Mouse (Mus musculus) retina, adult 2 months (tissue): ENCODE measurements around the gene Mrps5.

ENCODE experiments used
- DNase-seq: peaks from one replicate; pipeline ENCODE4 v3.0.0-alpha.2; 2012; ENCODE audit warnings: low read depth, low spot score

Mrps5 gene

DNA sequence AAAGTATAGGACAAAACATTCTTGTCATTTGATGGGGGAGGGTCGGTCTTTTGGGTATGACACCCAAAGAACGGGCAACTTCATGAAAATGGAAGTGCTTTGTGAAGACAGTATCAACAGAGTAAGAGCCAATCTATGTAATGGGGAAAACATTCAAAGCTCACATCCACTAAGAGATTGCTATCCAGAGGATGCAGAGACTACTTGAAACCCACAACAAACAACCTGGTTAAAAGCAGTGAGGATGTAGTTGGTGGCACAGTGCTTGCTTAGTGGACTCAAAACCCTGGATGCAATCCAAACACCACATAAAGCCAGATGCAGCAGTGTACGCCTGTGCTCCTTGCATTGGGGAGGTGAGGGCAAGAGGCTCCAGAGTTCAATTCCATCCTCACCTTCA is 32.3 kb downstream of the Mrps5 start:
- DNase-seq = no peak

DNA sequence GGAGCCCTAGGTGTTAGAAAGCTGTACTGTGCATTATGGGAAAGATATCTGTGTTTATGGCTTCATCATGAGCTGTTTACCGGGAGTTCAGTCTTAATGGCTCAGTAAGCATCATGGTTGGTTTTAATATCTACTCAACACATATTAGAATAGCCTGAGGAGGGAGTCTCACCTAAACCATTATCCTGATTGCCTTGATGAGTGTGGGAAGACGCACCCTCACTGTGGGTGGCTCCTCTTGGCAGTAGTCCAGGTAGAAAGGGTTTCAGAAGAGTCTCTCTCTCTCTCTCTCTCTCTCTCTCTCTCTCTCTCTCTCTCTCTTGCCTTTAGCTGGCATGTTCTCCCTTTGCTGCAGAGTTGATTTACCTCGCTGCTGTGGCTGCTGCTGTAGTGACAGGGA is 35.0 kb downstream of the Mrps5 start:
- DNase-seq = no peak

DNA sequence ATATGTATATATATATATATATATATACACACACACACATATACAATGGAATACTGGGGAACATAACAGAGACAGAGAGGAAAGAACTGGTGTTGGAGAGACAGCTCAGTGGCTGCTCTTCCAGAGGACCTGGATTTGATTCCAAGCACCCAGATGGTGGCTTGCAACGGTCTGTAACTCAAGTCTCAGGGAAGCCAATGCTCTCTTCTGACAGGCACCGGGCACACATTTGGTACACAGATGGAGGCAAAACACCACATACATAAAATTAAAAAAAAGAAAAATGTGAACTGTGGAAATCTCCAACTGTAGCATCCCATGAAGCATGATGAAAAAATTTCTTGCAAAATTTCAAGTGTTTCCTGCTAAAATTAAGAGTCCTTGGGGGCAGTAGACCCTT is 37.8 kb downstream of the Mrps5 start:
- DNase-seq = no peak

DNA sequence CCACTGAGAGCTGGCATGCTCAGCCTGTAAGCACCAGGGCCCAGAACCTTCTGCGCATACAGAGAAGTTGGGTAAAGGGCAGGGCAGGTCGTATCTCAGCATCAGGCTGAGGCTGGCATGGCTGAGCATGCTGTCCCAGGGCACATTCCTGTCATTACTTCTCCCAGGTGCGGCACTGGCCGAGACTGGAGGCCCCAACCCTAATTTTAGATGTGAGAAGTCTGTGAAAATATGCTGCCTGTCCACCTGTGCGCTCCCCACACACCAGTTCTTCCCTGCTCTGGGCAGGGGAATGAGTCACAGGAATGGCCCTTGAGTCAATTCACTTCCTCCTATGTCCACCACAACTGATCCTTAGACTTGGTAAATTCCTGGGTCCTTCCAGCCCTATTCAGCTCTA is 38.6 kb downstream of the Mrps5 start:
- no peak for DNase-seq

DNA sequence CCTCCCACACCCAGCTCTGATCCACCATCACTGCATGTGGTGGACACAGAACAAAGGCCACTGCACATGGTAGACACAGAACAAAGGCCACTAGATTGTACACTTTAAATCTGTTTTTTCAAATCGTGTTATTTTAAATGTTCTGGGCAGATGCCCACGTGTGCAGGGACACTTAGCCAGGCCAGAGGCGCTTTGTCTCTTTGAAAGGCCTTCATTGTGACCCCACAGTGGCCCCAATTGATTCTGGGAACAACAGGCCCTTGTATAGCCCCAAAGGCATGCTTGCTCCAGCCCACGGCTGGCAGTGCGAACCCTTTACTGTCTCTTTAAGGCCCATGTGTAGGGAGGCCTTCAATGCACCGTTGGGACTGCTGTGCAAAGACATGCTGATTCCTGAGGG is 40.3 kb downstream of the Mrps5 start:
- DNase-seq = no peak

DNA sequence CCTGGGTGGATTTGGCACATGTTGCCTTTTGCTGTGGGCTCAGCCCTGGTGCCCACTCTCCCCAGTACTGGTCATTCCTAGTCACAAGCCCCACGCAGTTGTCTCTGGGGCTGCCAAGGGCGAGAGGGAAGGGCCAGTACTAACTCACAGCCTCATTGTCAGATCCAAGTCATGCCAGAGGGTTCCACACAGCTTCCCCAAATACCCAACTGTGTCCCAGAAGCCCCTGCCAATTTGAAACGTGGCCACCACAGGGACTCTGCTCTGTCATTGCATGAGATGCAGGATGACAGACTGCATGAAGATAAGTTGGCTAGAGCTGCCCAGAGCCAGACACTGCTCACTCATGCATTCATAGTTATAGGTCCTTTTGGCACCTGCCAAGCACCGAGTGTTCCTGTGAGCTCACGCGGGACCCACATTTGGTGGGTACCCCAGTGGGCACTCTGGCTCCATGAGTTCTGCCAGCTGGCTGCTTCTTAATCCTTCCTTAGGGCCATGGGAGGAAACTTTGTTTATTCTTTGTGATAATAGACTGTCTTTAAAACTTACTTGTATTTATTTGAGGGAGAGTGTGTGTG is 41.1 kb downstream of the Mrps5 start:
- DNase-seq = no peak

DNA sequence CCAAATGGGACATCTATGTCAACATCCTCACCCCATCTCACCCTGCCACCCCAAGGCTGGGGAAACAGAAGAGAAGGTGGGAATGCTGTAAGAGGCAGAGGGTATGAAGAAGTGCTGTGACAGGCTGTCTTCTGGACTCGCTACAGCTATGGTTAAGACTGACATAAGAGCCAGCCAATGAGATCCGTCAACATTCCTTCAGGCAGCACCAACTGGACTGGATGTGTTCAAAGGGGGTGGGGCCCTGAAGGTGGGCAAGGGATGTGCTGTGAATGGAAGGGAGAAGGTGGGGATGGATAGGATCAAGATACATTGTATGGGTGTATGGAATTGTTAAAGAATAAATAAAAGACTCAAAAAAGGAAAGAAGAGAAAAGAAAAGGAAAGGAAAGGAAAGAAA is 45.6 kb downstream of the Mrps5 start:
- no peak for DNase-seq

DNA sequence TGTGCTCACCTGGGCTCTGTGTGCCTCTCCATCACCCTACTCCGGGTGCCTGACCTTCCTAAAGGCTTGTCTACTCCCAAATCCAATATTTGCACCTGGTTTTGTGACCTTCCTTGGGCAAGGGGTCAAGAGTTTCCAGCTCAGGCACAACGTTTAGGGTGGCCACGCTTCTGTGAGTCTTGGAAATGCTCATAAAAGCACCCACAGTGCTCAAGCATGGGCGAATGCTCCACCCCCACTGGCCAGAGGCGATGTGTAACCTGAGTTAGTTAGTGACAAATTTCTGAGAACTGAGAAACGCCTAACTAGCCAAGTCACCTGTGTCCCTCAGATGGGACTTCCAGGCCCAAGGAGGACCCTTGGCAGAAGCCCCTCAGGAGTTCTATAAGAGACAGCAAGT is 48.6 kb downstream of the Mrps5 start:
- no peak for DNase-seq

DNA sequence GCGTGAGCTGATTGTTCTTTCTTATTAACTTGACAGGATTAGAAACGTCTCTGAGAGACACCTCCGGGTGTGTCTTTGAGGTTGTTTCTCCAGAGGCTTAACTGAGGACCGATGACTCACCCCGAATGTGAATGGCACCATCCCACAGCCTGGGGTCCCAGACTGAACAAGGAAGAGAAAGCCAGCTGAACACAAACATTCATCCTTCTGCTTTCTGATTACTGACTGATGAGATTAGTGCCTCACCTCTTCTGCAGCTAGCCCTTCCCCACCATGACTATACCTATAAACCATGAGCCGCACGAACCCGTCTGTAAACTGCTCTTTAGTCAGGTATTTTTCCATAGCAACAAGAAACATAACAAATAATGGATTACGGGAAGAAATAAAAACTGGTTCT is 52.0 kb downstream of the Mrps5 start:
- no peak for DNase-seq

DNA sequence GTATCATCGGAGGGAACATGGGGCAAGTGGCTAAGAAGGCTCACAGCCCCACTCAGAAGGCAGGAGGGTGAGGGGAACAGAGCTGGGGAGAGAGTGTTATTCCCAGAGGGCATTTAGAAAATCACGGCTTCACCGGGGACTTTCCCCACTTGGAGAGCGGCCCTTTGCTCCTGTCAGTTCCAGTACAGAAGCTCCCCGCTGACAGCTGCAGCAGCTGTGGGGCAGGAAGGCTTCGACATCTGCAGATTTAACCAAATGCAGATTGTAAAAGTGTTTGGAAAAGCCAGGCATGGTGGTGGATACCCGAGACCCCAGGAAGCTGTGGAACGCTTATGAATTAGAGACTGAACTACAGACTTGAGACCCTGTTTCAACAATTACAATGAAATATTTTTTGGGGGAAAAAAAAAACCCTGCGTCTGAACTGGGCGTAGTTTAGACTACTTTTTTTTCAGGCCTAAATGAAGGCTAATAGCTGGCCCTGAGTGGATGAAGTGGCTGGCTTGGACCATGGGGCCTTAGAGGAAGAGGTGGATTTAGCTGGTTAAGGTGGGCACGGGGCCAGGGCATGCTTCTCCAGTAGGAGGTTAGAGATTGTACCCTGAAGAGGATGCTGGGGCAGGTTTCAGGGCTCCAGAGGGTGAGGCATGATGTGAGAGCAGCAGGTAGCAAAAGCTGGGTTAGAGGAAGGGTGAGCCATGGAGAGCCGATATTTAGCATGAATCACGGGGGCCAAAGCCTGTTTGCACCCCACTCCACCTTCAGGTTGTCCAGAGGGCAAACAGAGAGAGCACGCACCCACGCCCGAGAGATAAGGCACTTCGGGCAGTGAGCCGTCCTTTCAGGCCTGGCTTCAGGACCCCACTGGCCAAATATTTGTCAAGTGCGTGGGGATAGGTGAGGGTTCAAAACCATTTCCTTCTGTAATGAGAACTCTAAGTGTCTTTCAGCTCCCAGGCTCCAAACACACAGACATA is 57.0 kb downstream of the Mrps5 start:
- DNase-seq = no peak

DNA sequence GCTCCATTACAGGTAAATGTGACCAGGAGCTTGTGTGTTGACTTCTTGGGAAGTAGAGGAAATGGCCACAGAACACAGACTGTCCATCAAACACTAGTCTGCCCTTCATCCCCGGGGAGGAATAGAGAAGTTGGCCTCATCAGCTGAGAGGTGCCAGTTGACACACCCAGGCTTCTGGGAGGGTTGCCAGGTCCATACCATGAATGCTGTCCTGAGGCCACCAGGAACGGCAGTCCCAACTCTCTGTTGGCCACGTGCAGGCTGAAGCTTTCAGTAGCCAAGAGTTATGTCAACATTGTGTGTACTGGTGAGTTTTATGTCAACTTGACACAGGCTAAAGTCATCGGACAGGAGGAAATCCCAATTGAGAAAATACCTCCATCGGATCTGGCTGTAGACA is 59.9 kb downstream of the Mrps5 start:
- no peak for DNase-seq

DNA sequence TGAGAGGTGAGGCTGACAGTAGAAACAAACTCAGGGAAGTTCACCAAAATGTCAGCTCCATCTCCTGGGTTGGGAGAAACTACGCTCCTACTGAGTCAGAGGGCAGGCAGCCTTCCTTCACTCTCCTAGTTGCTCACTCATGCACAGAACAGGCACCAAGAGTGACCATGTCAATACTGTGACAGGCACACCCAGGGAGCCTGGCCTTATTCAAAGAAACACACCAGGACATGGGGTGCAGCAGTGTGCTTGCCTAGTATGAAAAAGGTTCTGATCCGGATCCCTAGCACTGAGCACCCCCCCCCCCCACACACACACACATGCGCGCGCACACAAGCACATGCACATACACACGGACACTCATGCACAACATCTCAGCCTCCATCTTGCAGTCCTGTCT is 61.1 kb downstream of the Mrps5 start:
- no peak for DNase-seq

DNA sequence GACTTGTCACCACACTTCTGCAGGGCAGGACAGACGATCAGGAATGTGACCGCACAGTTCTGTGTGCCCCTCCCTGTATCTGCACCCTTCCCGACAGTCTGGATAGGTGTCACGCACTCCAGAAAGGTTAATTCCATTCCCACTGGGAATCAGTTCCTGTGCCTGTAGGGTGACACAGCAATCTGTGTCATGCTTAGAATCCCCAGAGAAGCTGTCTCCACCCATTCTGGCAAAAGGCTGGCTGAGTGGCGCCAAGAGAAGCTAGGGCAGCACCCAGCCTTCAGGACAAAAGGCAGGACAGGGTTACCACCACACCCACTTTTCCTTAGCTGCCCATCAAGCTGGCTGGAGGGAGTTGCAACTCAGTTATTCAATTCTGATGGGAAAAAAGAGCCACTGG is 62.9 kb downstream of the Mrps5 start:
- no peak for DNase-seq

DNA sequence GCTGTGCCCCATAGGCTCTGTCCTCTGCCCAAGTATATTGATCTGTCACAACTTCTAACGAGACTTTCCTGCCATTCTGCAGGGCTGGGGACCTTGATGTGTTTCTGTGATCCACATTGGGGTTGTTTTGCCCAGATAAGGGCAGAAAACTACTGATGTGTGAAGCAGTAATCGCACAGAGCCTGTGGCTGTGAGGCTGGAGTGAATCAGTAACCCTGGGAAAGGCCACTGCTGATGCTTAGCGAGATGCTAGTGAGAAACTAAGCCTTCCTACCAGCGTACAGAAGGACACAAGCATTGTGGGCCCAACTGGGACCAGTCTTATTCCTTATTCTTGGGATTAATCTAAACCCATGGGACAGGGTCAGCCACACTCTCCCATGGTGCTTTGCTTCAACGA is 64.6 kb downstream of the Mrps5 start:
- no peak for DNase-seq

DNA sequence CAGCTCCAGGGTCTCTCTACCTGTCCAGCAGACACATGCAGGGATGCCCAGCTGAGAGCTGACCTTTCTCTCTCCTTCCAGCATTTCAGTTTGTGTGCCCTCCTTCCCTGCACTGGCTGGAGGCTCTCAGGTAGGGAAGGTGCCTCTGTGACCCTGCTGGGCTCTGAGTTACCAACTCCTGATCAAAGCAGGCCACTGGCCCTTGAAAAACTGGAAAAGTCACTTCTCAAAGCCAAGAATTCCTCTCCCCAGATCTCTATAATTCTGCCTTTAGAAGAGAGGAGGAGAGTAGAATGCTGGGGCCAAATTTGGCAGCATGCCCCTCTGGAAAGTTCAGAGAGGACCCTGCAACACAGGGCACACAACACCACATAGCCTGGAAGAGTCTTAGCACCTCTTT is 65.3 kb downstream of the Mrps5 start:
- DNase-seq = no peak

DNA sequence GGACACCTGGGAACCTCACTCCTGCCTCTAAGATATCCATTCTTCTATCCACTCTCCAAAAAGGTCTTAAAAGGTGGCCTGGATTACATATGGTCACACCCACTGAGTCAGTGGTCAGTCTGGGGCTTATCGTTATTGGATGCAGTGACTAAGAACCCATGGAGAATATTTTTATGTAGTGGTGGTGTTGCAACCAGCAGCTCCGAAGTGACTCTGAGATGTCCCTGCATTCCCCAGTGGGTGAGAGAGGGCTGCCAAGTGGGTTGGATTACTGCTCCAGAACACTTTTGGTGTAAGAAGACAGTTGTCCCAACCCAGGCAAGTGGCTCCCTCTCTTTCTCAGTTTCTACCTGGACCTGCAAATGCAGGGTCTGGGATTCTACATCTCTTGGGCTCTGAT is 65.8 kb downstream of the Mrps5 start:
- no peak for DNase-seq

DNA sequence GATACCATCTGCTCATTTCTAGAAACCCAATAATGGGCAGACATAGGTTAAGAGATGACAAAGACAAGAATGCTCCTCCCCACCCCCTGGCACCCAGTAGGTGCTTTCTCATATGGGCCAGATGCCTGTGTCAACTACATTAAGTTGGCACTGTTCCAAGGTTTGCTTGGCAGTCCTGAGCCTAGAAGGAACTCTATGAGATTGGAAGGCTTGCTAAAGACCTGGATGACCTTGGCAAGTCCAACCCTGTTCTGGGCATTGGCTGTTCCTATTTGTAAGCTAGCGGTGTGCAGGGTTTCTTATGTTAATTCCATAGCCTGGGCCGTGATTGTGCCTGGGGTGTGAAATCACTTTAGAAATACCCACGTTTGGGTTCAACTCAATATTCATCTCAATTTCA is 67.8 kb downstream of the Mrps5 start:
- DNase-seq = no peak

DNA sequence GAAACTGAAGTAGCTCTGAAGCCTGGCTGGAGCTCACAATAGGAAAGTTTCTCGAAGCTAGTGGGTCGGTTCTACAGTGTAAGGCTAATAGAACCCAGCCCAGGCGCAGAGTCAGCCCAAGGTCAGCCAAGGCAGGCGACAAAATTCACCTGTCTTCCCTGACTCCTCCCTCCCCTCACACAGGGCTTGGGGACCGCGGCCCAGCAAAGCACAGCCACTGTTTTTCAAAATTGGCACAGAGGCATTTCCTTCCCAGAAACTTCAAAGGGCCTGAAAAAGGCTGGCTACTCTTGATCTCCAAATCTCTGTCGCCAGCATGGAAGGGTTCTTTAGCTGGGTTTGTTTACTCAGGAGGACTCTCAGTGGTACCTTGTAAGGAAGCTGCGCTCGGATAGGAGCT is 68.4 kb downstream of the Mrps5 start:
- DNase-seq = no peak

DNA sequence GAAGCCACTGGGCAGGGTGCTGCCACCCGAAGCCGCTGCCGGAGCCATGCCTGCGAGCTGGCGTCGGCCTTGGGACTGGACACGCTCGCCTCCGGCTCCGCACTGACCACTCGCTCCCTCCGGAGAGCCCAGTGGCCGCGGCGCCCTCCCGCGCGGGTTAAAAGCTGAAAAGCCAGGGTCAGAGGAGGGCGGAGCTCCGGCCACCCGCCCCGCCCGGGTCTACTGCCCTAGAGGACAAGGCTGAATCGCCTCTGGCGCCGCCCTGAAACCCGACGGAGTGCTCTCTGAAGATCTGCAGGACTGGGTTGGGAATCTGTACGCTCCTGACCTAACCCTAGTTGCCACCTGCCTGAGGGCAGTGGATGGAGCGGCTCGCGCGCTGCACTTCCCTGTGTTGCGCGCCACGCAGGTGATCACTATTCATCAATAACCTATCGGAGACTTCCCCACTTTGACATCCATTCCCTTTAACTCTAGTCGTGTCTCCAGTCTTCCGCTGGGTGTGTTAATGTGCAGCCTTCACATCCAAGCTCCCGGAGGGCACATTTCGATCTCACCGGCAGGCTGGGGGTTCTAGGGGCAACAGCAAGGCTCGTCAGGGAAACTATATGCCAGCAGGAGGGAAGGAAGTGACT is 69.2 kb downstream of the Mrps5 start, which contains the start of gene Mal:
Gene Mal, minus strand, starts transcription at position 610 of the 635 bp plus-strand sequence.
- no peak for DNase-seq
